Mouse (Mus musculus) Muller cell, postnatal 12 days (primary cell): Measurements from ENCODE around the gene Usp40.
"Not testable (repeated sequence)": the region's sequence is repeated elsewhere in the genome, so short reads cannot be mapped to it uniquely, and the experiment has no call there.

Experiments used
- DNase-seq: peaks from one replicate; pipeline ENCODE4 v3.0.0-alpha.2; 2015; ENCODE audit errors: inconsistent ontology term

Gene Usp40

DNA sequence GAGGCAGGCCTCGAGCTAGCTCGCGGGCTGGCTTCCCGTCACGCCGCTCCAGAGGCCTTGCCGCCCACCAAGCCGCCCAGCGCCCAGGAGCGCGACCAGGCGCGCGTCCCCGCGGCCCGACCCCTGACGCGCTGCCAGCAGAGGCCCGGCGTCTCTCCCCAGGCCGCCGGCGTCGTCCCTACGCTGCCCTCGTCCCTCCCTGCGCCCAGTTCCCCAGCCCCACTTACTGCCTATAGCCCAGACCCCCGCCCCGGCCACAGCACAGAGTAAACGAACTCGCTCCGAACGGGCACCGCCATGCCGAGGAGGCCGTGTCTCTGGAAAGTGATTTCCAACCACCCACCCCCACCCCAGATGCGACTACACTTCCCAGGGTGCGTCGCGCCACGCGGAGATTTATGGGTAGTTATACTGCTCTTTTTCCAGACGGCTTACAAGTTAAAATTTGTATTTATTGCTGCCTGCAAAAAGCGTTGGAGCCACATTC is at the start of gene Usp40:
TSS of gene Usp40 (minus strand) at position 341 of the 487 bp plus-strand sequence.
- DNase-seq: peak; percentile 87

DNA sequence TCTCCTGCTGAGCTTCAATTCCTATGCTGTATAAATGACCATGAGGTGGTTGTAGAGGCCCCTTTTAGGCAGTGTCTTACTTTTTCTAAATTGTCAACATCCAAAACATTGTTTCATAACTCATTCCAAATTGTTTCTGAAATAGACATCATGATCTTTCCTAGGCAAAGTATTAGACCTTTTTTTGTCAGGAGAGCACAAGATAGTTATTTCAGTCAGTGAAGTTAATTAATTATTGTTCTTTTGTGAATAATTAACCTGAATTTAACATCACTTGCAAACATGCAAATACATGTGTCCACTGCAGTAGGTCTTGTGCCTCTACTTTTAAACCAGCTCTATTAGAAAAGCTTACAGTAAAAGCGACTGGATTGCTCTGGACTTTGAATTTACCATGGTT is 46.7 kb upstream of the Usp40 start, which contains the start of gene Ugt1a10:
TSS of gene Ugt1a10 (plus strand) at position 301 of the 400 bp plus-strand sequence.
- no peak for DNase-seq

DNA sequence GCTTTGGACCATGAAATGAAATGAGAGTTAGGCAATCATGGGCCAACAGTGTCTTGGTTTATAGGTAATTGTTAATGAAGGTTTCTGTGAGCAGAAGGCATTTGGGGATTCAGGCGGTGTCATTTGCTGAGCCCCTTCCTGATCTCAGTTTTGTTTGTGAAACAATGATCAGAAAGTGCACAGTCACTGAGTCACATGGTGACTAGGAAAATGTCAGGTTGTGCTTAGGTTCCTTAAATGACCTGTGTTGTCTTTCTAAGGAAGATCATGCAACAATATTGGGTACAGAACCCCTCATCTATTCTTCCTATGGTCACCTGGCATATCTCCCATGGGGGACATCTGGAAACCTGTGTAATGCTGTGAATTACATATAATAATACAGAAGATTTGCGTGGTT is 39.1 kb upstream of the Usp40 start:
- DNase-seq: not testable (repeated sequence)

GRCm38 (mm10) chr1:88044832-88045437 is 36.6 kb upstream of the Usp40 start:
- DNase-seq: not testable (repeated sequence)

- DNase-seq: not testable (repeated sequence)
Measured at GRCm38 (mm10) chr1:88043044-88043443, 34.7 kb upstream of the Usp40 start.

- not testable (repeated sequence) for DNase-seq
Measured at GRCm38 (mm10) chr1:88025244-88025643, 16.9 kb upstream of the Usp40 start.

GRCm38 (mm10) chr1:88015371-88015770 is 7.0 kb upstream of the Usp40 start:
- DNase-seq: no peak

DNA sequence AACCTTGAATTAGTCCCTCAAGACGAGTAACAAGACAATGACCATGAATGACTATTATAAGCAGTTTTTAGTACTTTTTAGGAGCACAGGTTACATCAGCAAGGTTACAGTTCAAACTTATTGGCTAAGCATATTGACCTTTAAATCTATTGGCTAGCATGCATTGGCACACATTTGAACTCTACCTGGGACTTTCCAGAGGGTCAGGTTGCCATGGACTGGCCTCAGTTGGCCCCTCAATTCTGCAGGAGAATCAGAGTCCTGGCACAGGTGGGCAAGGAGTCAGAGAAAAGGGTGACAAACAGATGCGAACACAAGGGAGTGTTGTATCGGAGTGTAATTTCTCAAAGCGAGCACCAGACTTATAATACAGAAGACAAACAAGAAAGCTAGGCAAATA is 6.3 kb upstream of the Usp40 start:
- DNase-seq: no peak

- no peak for DNase-seq
Measured at GRCm38 (mm10) chr1:88014194-88014593, 5.8 kb upstream of the Usp40 start.

DNA sequence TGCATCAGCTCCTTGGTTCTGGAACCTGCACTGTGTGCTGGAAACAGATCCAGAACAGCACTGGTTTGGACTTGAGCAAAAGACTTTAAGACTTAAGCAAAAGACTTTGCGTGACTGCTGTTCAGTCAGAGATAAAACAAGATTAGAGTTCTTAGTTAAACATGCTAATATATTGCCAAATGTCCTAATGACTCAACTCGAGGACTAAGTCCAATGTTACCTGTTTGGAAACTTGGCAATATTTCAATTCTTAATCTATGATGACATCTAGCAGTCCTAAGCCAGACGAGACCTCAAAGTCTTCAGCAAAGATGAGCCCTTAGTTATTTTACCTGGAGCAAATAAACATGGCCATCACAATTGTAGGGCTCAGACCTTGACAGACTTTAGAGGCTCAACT is 5.4 kb upstream of the Usp40 start:
- no peak for DNase-seq

GRCm38 (mm10) chr1:88009521-88009920 is 1.2 kb upstream of the Usp40 start:
- DNase-seq: no peak

DNA sequence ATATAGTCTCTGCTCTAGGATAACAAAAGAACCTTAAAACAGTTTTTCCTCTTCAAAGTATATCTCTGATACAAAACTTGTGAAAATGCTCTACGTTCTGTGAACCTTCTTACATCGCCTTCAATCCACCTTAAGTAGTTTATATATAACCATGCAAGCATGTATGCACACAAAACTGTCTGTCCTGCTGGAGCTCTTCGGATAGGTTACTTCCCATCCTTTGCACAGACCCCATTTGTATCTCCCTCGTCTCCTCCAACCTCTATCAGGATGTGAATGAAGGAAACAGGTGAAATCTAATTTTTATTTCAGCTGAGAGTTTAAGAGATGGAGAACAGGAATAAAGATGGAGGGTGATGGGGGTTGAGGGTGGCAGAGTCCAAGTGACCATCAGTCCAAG is 384 bp upstream of the Usp40 start:
- DNase-seq: no peak

GRCm38 (mm10) chr1:88007692-88008210 is 600 bp downstream of the Usp40 start:
- DNase-seq: no peak

- DNase-seq: no peak
Measured at GRCm38 (mm10) chr1:87992716-87993115, 15.6 kb downstream of the Usp40 start.

- DNase-seq: no peak
Measured at GRCm38 (mm10) chr1:87982291-87982690, 26.1 kb downstream of the Usp40 start.

- DNase-seq: no peak
Measured at GRCm38 (mm10) chr1:87970381-87970780, 38.0 kb downstream of the Usp40 start.

GRCm38 (mm10) chr1:87961459-87962167 is 46.7 kb downstream of the Usp40 start:
- DNase-seq: peak; percentile 45

DNA sequence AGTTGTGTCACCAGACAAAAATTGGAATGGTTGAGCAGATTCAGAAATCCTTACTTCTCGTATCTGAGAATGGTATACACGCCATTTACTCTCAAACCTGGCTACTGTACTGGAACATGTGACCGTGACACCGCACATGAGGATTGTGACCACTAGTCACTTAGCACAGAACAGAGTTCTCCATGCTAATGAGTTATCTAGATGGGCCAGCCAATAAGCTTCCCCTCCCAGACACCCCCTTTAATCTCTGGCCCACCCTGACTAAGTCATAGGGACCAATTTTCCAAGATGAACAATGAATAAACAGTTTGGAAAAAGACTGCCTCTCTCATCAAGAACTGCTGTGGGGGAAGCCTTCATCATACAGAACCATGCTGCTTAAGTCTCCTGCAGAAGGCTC is 47.6 kb downstream of the Usp40 start:
- DNase-seq: no peak

GRCm38 (mm10) chr1:87959998-87960431 is 48.3 kb downstream of the Usp40 start:
- peak; percentile 38 for DNase-seq

DNA sequence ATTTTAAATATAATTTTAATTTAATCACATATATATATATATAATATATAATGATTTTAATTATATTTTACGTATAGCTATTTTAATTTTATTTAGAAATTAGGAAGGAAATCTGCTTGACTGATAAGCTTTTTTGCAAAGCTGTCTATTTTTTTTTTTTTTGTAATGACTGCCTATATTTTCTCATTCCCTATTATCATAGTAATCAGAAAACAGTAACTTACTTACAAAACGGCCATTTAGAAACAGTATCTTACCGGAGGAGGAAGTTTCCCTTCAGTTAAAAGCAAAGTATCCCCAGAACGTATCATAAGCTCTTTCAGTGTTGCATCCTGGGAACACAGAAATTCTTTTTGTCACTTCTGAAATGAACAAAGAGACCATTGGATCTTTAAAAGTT is 48.8 kb downstream of the Usp40 start:
- DNase-seq: no peak

GRCm38 (mm10) chr1:87958931-87959330 is 49.4 kb downstream of the Usp40 start:
- DNase-seq: no peak

- DNase-seq: no peak
Measured at GRCm38 (mm10) chr1:87953073-87953472, 55.3 kb downstream of the Usp40 start.

DNA sequence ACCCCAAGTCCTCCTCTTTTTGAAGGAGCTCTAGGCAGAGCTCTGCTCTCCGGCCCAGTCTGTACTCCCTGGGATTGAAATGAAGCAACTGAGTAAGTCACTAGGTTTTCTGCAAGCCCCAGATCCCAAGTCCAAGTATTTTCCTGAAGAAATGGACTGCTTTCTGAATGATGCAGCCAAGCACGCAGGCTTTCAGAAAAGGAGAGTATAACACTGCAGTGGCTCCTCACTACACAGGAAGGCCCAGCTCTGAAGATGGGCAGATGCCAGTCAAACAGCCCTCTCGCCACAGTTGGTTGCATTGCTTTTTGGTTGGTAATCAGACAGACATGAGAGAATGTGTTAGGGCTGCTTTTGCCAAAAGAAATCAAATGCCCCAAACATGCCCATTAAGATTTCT is 56.7 kb downstream of the Usp40 start:
- DNase-seq: no peak
